Mouse (Mus musculus): ENCODE measurements at regions not wholly inside any gene's neighbourhood (a gene's known extent, or its start where the extent isn't known, plus 50 kb on each side); places are given as distances from the start of the nearest gene placed in this dataset.

DNA sequence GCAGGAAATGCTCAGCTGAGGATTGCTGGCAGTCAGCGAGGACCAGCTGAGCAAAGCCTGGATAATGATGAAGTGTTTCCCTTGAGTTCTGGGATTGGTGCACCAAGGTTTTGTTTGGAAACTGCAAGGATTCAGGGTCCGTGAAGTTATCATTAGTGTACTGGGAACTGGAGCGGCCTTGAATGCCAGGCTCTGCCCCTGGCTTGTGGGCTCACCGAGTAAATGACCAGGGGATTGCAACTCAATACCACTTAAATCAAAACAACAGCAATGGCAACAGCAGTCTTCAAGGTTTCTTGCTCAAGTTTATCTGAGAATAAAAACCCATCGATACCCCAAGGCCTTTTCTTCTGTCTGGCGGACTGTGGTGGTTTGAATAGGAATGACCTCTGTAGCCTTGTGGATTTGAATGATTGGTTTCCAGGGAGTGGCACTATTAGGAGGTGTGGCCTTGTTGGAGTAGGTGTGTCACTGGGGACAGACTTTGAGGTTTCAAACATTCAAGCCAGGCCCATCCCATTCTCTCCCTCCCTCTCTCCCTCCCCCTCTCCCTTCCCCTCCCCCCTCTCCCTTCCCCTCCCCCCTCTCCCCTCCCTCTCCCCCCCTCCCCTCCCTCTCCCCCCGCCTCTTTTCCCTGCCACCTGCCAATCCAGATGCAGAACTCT is 104.1 kb upstream of the Tnr start:
- Histone ChIP-seq H3K36me3 (ENCODE audit: control insufficient read depth in 1 of 2, insufficient read depth in 2 of 2, low read length in 2 of 2) (no peaks in the 10 kb centered on the region), H3K79me2 (ENCODE audit: control insufficient read depth, insufficient read depth, low read length, poor library complexity) (no peaks in the 10 kb centered on the region), H3K4me3 (ENCODE audit: control insufficient read depth in 1 of 2, insufficient read depth in 1 of 2, low read depth in 2 of 2, low read length in 2 of 2) (no peak overlapping the region), H3K4me1 (ENCODE audit: control insufficient read depth in 1 of 2, insufficient read depth in 2 of 2, low read length in 2 of 2) (no peaks in the 10 kb centered on the region), H3K27me3 (ENCODE audit: control insufficient read depth in 1 of 2, insufficient read depth in 2 of 2, low read length in 2 of 2) (no peaks in the 10 kb centered on the region), H3K9me3 (replicated peaks; ENCODE audit: insufficient read depth, low read length) (no peaks in the 10 kb centered on the region), H3K27ac (ENCODE audit: control insufficient read depth, low read depth, low read length) (no peak overlapping the region), H3K9ac (ENCODE audit: control insufficient read depth, low read depth, low read length, poor library complexity, severe bottlenecking) (no peak overlapping the region)
- DNase-seq (ENCODE audit: low read depth, low spot score) = no peak
- no peak for TF ChIP-seq UBTF (IDR thresholded peaks at IDR 0.05; ENCODE audit: borderline replicate concordance, insufficient read depth, low read depth, low read length)
- no peak for TF ChIP-seq POLR2A (IDR thresholded peaks at IDR 0.05; ENCODE audit: control insufficient read depth in 1 of 2, insufficient read depth in 1 of 2, low read depth in 1 of 2, low read length in 2 of 2, poor library complexity in 1 of 2)
- no peak for TF ChIP-seq MAX (IDR thresholded peaks at IDR 0.05; ENCODE audit: low read length)
- no peak for TF ChIP-seq EP300 (IDR thresholded peaks at IDR 0.05; ENCODE audit: low read depth in 1 of 2, low read length in 2 of 2)
- no peak for TF ChIP-seq CHD2 (IDR thresholded peaks at IDR 0.05; ENCODE audit: low read length)
- no peak for TF ChIP-seq RCOR1 (IDR thresholded peaks at IDR 0.05; ENCODE audit: low read depth, low read length)
- no peak for TF ChIP-seq RAD21 (IDR thresholded peaks at IDR 0.05; ENCODE audit: low read depth, low read length)
- no peak for TF ChIP-seq POLR2AphosphoS5 (IDR thresholded peaks at IDR 0.05; ENCODE audit: borderline replicate concordance, low read depth, low read length)
- TF ChIP-seq MAFK (IDR thresholded peaks at IDR 0.05; ENCODE audit: borderline replicate concordance, low read depth, low read length) = no peak
- TF ChIP-seq SIN3A (IDR thresholded peaks at IDR 0.05; ENCODE audit: low read length) = no peak
- no peak for TF ChIP-seq ZKSCAN1 (IDR thresholded peaks at IDR 0.05; ENCODE audit: low read depth, low read length)
- TF ChIP-seq HCFC1 (IDR thresholded peaks at IDR 0.05; ENCODE audit: low read depth, low read length) = no peak
- TF ChIP-seq CTCF (IDR thresholded peaks at IDR 0.05 in 2 of 3, conservative IDR thresholded peaks at IDR 0.05 in 1 of 3; ENCODE audit: control insufficient read depth in 1 of 3, insufficient read depth in 1 of 3, low read depth in 2 of 3, low read length in 3 of 3, poor library complexity in 1 of 3, severe bottlenecking in 1 of 3) = no peak
- TF ChIP-seq MAZ (IDR thresholded peaks at IDR 0.05; ENCODE audit: low read depth, low read length) = no peak
- no peak for TF ChIP-seq POLR2AphosphoS2 (IDR thresholded peaks at IDR 0.05; ENCODE audit: low read length)
- no peak for TF ChIP-seq GATA1 (IDR thresholded peaks at IDR 0.05; ENCODE audit: low read depth, low read length)
- TF ChIP-seq MXI1 (IDR thresholded peaks at IDR 0.05; ENCODE audit: low read depth, low read length) = no peak

DNA sequence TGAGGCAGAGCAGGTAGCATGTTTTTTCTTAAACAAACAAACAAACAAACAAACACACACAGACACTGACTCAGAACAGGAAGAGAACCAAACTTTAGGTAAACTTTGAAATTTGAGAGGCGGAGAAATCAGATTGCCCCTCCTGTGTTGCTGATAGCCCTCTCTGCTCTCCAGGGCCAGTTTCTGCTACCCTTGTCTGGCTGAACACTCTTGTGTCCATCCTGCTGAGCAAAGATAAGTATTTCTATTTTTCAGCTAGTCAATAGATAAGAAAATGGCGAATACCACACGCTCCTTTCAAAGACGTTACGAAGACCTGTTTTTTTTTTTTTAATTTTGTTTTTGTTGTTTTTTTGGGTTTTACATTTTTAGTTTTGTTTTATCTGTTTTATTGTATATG is 103.4 kb upstream of the Tnr start:
- Histone ChIP-seq H3K4me3 (ENCODE audit: control insufficient read depth in 1 of 2, insufficient read depth in 1 of 2, low read depth in 2 of 2, low read length in 2 of 2) (no peak overlapping the region), H3K9ac (ENCODE audit: control insufficient read depth, low read depth, low read length, poor library complexity, severe bottlenecking) (no peak overlapping the region), H3K27ac (ENCODE audit: control insufficient read depth, low read depth, low read length) (no peak overlapping the region), H3K79me2 (ENCODE audit: control insufficient read depth, insufficient read depth, low read length, poor library complexity) (no peaks in the 10 kb centered on the region), H3K36me3 (ENCODE audit: control insufficient read depth in 1 of 2, insufficient read depth in 2 of 2, low read length in 2 of 2) (no peaks in the 10 kb centered on the region), H3K27me3 (ENCODE audit: control insufficient read depth in 1 of 2, insufficient read depth in 2 of 2, low read length in 2 of 2) (no peaks in the 10 kb centered on the region), H3K9me3 (replicated peaks; ENCODE audit: insufficient read depth, low read length) (no peaks in the 10 kb centered on the region), H3K4me1 (ENCODE audit: control insufficient read depth in 1 of 2, insufficient read depth in 2 of 2, low read length in 2 of 2) (no peaks in the 10 kb centered on the region)
- DNase-seq (ENCODE audit: low read depth, low spot score) = no peak
- no peak for TF ChIP-seq ZKSCAN1 (IDR thresholded peaks at IDR 0.05; ENCODE audit: low read depth, low read length)
- TF ChIP-seq MXI1 (IDR thresholded peaks at IDR 0.05; ENCODE audit: low read depth, low read length) = no peak
- TF ChIP-seq GATA1 (IDR thresholded peaks at IDR 0.05; ENCODE audit: low read depth, low read length) = no peak
- TF ChIP-seq USF1 (IDR thresholded peaks at IDR 0.05; ENCODE audit: low read depth, low read length) = no peak
- TF ChIP-seq GABPA (IDR thresholded peaks at IDR 0.05; ENCODE audit: low read depth, low read length) = no peak
- TF ChIP-seq ETS1 (IDR thresholded peaks at IDR 0.05; ENCODE audit: low read depth, low read length) = no peak
- TF ChIP-seq MYB (IDR thresholded peaks at IDR 0.05; ENCODE audit: low read depth, low read length) = no peak
- TF ChIP-seq SMC3 (IDR thresholded peaks at IDR 0.05; ENCODE audit: low read depth, low read length) = no peak
